ENCODE assay signal across 21 mouse cellular contexts in genomic region chr9:120930021-120930420, GRCm38 (mm10). TPM values are rescaled to one million over a fixed set of nuclear protein-coding genes. Genes with fewer than 3 reads are reported as not detected.
DNase-seq lines count a peak whose midpoint lies in the region; ATAC-seq and TF ChIP-seq lines count a peak whose summit lies in the region.
"Had no signal": no experiment of that assay in that cellular context is flagged by ENCODE, and none has a peak within 500 bp of the region (broad histone marks: within the 10 kb centered on the region; RNA-seq: fewer than 3 reads in every experiment).

No protein-coding gene starts in this region.

- no peak for DNase-seq in heart, postnatal 0 days (ENCODE audit: low spot score)
- DNase-seq in heart, adult 9 months (ENCODE audit: low spot score in 2 of 2) = no peak
- DNase-seq in forebrain, embryonic 14.5 days (ENCODE audit: low spot score) = no peak
- DNase-seq in midbrain, embryonic 14.5 days = peak; percentile 51
- no peak for DNase-seq in c-Kit-positive CD71-positive TER-119-positive erythroid progenitor cells, embryonic 14.5 days (ENCODE audit: low spot score)
- DNase-seq in right cerebral cortex, postnatal 4 days = no peak
- DNase-seq: adrenal gland, adult 8-10 months; cerebellum, adult 9-10 months; lung, postnatal 4 days; retina, postnatal 1 day; right cerebral cortex, postnatal 25 days had no signal

- no peak overlapping the region for H3K9ac ChIP-seq in heart, postnatal 0 days (replicated peaks; ENCODE audit: low read depth, low read length)
- H3K9ac ChIP-seq in forebrain, embryonic 14.5 days (ENCODE audit: low read length) = no peak overlapping the region
- no peak overlapping the region for H3K9ac ChIP-seq in forebrain, embryonic 16.5 days (replicated peaks; ENCODE audit: low read depth, low read length)
- H3K9ac ChIP-seq in midbrain, embryonic 14.5 days (replicated peaks; ENCODE audit: low read length) = peak overlapping the region; percentile 42
- H3K9ac ChIP-seq: heart, embryonic 13.5 days; limb, embryonic 15.5 days; liver, embryonic 15.5 days; lung, embryonic 15.5 days; neural tube, embryonic 13.5 days; stomach, embryonic 15.5 days had no signal

- no peaks in the 10 kb centered on the region for H3K36me3 ChIP-seq in heart, postnatal 0 days (replicated peaks; ENCODE audit: control insufficient read depth, insufficient read depth, low read length)
- no peaks in the 10 kb centered on the region for H3K36me3 ChIP-seq in forebrain, embryonic 14.5 days (ENCODE audit: control insufficient read depth, insufficient read depth, low read length)
- no peaks in the 10 kb centered on the region for H3K36me3 ChIP-seq in forebrain, embryonic 16.5 days (ENCODE audit: control insufficient read depth, insufficient read depth)
- H3K36me3 ChIP-seq in midbrain, embryonic 14.5 days (ENCODE audit: control insufficient read depth, insufficient read depth, low read length) = no peaks in the 10 kb centered on the region
- H3K36me3 ChIP-seq: heart, embryonic 13.5 days; limb, embryonic 15.5 days; liver, embryonic 15.5 days; lung, embryonic 15.5 days; neural tube, embryonic 13.5 days; stomach, embryonic 15.5 days had no signal

- no peak for TF ChIP-seq CTCF in heart, postnatal 0 days (IDR thresholded peaks at IDR 0.05; ENCODE audit: low read depth)

- TF ChIP-seq EP300 in heart, postnatal 0 days (IDR thresholded peaks at IDR 0.05; ENCODE audit: low read depth) = no peak

- H3K9me3 ChIP-seq in heart, postnatal 0 days (replicated peaks; ENCODE audit: control insufficient read depth, low read length) = no peaks in the 10 kb centered on the region
- H3K9me3 ChIP-seq in forebrain, embryonic 14.5 days (replicated peaks; ENCODE audit: control insufficient read depth, low read length) = no peaks in the 10 kb centered on the region
- H3K9me3 ChIP-seq in forebrain, embryonic 16.5 days (ENCODE audit: control insufficient read depth, low read length) = no peaks in the 10 kb centered on the region
- H3K9me3 ChIP-seq in midbrain, embryonic 14.5 days (ENCODE audit: control insufficient read depth, low read length) = no peaks in the 10 kb centered on the region
- H3K9me3 ChIP-seq: heart, embryonic 13.5 days; limb, embryonic 15.5 days; liver, embryonic 15.5 days; lung, embryonic 15.5 days; neural tube, embryonic 13.5 days; stomach, embryonic 15.5 days had no signal

- no peaks in the 10 kb centered on the region for H3K27me3 ChIP-seq in heart, postnatal 0 days (ENCODE audit: control insufficient read depth, insufficient read depth, low read length)
- H3K27me3 ChIP-seq in forebrain, embryonic 14.5 days (replicated peaks; ENCODE audit: control insufficient read depth, insufficient read depth, low read length) = no peaks in the 10 kb centered on the region
- H3K27me3 ChIP-seq in forebrain, embryonic 16.5 days (replicated peaks; ENCODE audit: control insufficient read depth, insufficient read depth, low read length) = no peaks in the 10 kb centered on the region
- H3K27me3 ChIP-seq in midbrain, embryonic 14.5 days (ENCODE audit: control insufficient read depth, insufficient read depth, low read length) = no peaks in the 10 kb centered on the region
- H3K27me3 ChIP-seq: heart, embryonic 13.5 days; limb, embryonic 15.5 days; liver, embryonic 15.5 days; lung, embryonic 15.5 days; neural tube, embryonic 13.5 days; stomach, embryonic 15.5 days had no signal

- 93% methylated on average over 12 of the region's 12 CpGs for WGBS in heart, postnatal 0 days
- WGBS in forebrain, embryonic 14.5 days = 88% methylated on average over 12 of the region's 12 CpGs
- WGBS in forebrain, embryonic 16.5 days = 83% methylated on average over 12 of the region's 12 CpGs
- 56% methylated on average over 12 of the region's 12 CpGs for WGBS in midbrain, embryonic 14.5 days

- no peak for ATAC-seq in heart, postnatal 0 days (ENCODE audit: insufficient read depth, low read depth)
- no peak for ATAC-seq in forebrain, embryonic 14.5 days
- no peak for ATAC-seq in forebrain, embryonic 16.5 days
- no peak for ATAC-seq in midbrain, embryonic 14.5 days (ENCODE audit: low FRiP score, low TSS enrichment)

- peak overlapping the region; percentile 74 for H3K27ac ChIP-seq in heart, postnatal 0 days (ENCODE audit: low read depth)
- peak overlapping the region; percentile 72 for H3K27ac ChIP-seq in forebrain, embryonic 14.5 days (ENCODE audit: low read depth, low read length)
- H3K27ac ChIP-seq in forebrain, embryonic 16.5 days (ENCODE audit: low read length) = peak overlapping the region; percentile 5; the same call in 1 of the 2 replicates
- peak overlapping the region; percentile 88 for H3K27ac ChIP-seq in midbrain, embryonic 14.5 days (replicated peaks; ENCODE audit: low read depth, low read length)
- H3K27ac ChIP-seq: heart, embryonic 13.5 days; kidney, postnatal 0 days; left cerebral cortex, adult 2 months; limb, embryonic 15.5 days; liver, embryonic 15.5 days; lung, embryonic 15.5 days; neural tube, embryonic 13.5 days; stomach, embryonic 15.5 days had no signal

- H3K4me1 ChIP-seq in heart, postnatal 0 days (ENCODE audit: control insufficient read depth, insufficient read depth) = no peaks in the 10 kb centered on the region
- peaks cover 6% of the 10 kb centered on the region; the same call in 1 of the 2 replicates for H3K4me1 ChIP-seq in forebrain, embryonic 14.5 days (ENCODE audit: control insufficient read depth, insufficient read depth, low read length)
- H3K4me1 ChIP-seq in forebrain, embryonic 16.5 days (replicated peaks; ENCODE audit: control insufficient read depth, insufficient read depth, low read length) = peaks cover 13% of the 10 kb centered on the region
- peaks cover 15% of the 10 kb centered on the region for H3K4me1 ChIP-seq in midbrain, embryonic 14.5 days (ENCODE audit: control insufficient read depth, insufficient read depth, low read length)

- no peak overlapping the region for H3K4me2 ChIP-seq in heart, postnatal 0 days (ENCODE audit: low read depth, low read length)
- peak overlapping the region; percentile 20; the same call in 1 of the 2 replicates for H3K4me2 ChIP-seq in forebrain, embryonic 14.5 days (ENCODE audit: low read length)
- H3K4me2 ChIP-seq in forebrain, embryonic 16.5 days (ENCODE audit: low read length) = no peak overlapping the region
- H3K4me2 ChIP-seq in midbrain, embryonic 14.5 days (ENCODE audit: low read length) = peak overlapping the region; percentile 49
- H3K4me2 ChIP-seq: heart, embryonic 13.5 days; limb, embryonic 15.5 days; liver, embryonic 15.5 days; lung, embryonic 15.5 days; neural tube, embryonic 13.5 days; stomach, embryonic 15.5 days had no signal

- no peak overlapping the region for H3K4me3 ChIP-seq in heart, postnatal 0 days (ENCODE audit: low read depth, low read length)
- H3K4me3 ChIP-seq in forebrain, embryonic 14.5 days (ENCODE audit: low read depth, low read length) = no peak overlapping the region
- no peak overlapping the region for H3K4me3 ChIP-seq in forebrain, embryonic 16.5 days (replicated peaks; ENCODE audit: low read length)
- H3K4me3 ChIP-seq in midbrain, embryonic 14.5 days (replicated peaks; ENCODE audit: low read depth, low read length) = peak overlapping the region; percentile 24
- H3K4me3 ChIP-seq: heart, embryonic 13.5 days; left cerebral cortex, adult 2 months; limb, embryonic 15.5 days; liver, embryonic 15.5 days; lung, embryonic 15.5 days; myocyte; neural tube, embryonic 13.5 days; stomach, embryonic 15.5 days had no signal

RNA-seq across cellular contexts. Expression of gene Ctnnb1, which starts 1.0 kb away (rescaled TPM):
- 720 and 857 TPM in 2 replicates for total RNA-seq in heart, postnatal 0 days (2014; rRNA removed; ENCODE audit: low replicate concordance)
- 203 and 214 TPM in 2 replicates for polyA plus RNA-seq in heart, postnatal 0 days (2015; fragmentation: Nextera tagmentation; extraction: Ambion mirVana)
- 788 and 853 TPM in 2 replicates for polyA plus RNA-seq in forebrain, embryonic 14.5 days (2014; fragmentation: Nextera tagmentation; extraction: Ambion mirVana)
- polyA plus RNA-seq in forebrain, embryonic 16.5 days (2015; fragmentation: Nextera tagmentation; extraction: Ambion mirVana) = 611 and 637 TPM in 2 replicates
- polyA plus RNA-seq in midbrain, embryonic 14.5 days (2014; fragmentation: Nextera tagmentation; extraction: Ambion mirVana) = 484 and 702 TPM in 2 replicates

Comparison
In these comparisons a context has a peak if more than half of its experiments do, and no peak if none do; other contexts are left out.
1. H3K4me2 ChIP-seq: peak in forebrain, embryonic 14.5 days (single experiment) and midbrain, embryonic 14.5 days (single experiment); none in heart, postnatal 0 days (single experiment) and forebrain, embryonic 16.5 days (single experiment).
2. H3K27ac ChIP-seq: peak in every context shown above with its lines; median percentile 88 in midbrain, embryonic 14.5 days; 74 in heart, postnatal 0 days; 72 in forebrain, embryonic 14.5 days; 5 in forebrain, embryonic 16.5 days.